Mouse (Mus musculus) stomach, embryonic 14.5 days (tissue): ENCODE data around the gene Kcnj12. TPM values are rescaled to one million over a fixed set of nuclear protein-coding genes. Genes with fewer than 3 reads are reported as not detected.

Source experiments
- ATAC-seq: fragments of 200-750 bp; cut with Nextera tagmentation; 2 replicates; pipeline ENCODE4 v1.8.0; 2017; ENCODE audit warnings: low read depth, moderate TSS enrichment; ENCODE audit not compliant: insufficient number of reproducible peaks, insufficient read depth, low FRiP score
- H3K27ac ChIP-seq: fragments of 300-500 bp; sonication (generic); 2 replicates; pipeline ENCODE4 v1.5.1; 2014; ENCODE audit warnings: mild to moderate bottlenecking, low read length, moderate library complexity, mixed read lengths
- H3K27me3 ChIP-seq: fragments of 300-500 bp; sonication (generic); 2 replicates; pipeline ENCODE4 v1.6.1; 2014; ENCODE audit warnings: low read length, control low read depth, mixed read lengths; ENCODE audit not compliant: control insufficient read depth, insufficient read depth
- H3K36me3 ChIP-seq: fragments of 300-500 bp; sonication (generic); 2 replicates; pipeline ENCODE4 v1.6.1; 2014; ENCODE audit warnings: mild to moderate bottlenecking, control low read depth, low read length, moderate library complexity, mixed read lengths; ENCODE audit not compliant: control insufficient read depth, insufficient read depth
- H3K4me1 ChIP-seq: fragments of 300-500 bp; sonication (generic); 2 replicates; pipeline ENCODE4 v1.6.1; 2014; ENCODE audit warnings: low read length, control low read depth, mixed read lengths; ENCODE audit not compliant: control insufficient read depth, insufficient read depth
- H3K4me2 ChIP-seq: fragments of 300-500 bp; sonication (generic); replicated peaks from 2 replicates; pipeline ENCODE4 v1.6.1; 2014; ENCODE audit warnings: low read depth, low read length, control low read depth
- H3K4me3 ChIP-seq: fragments of 300-500 bp; sonication (generic); 2 replicates; pipeline ENCODE4 v1.5.1; 2014; ENCODE audit warnings: low read depth, low read length, control low read depth
- H3K9ac ChIP-seq: fragments of 300-500 bp; sonication (generic); replicated peaks from 2 replicates; pipeline ENCODE4 v1.6.1; 2014; ENCODE audit warnings: low read depth, mild to moderate bottlenecking, control low read depth, low read length, moderate library complexity, mixed read lengths
- H3K9me3 ChIP-seq: fragments of 300-500 bp; sonication (generic); 2 replicates; pipeline ENCODE4 v1.6.1; 2016; ENCODE audit warnings: low read depth, low read length, control low read depth; ENCODE audit not compliant: control insufficient read depth
- WGBS: fragments of 180-500 bp; shearing (Covaris S2); extraction: QIAGEN DNeasy Blood & Tissue Kit; methylation state at CpG from one replicate; pipeline ENCODE4 v1.1.7; 2014; 5-methylcytosine and 5-hydroxymethylcytosine counted together
- polyA plus RNA-seq: library from polyadenylated mRNA; unstranded; fragments of >200 nt; fragmentation: Nextera tagmentation; extraction: Ambion mirVana; gene quantifications from 2 replicates; pipeline ENCODE4 v1.2.1, GENCODE M21; 2014

The Kcnj12 gene
- polyA plus RNA-seq, 1 experiment from 2014 or later: 0.77 TPM

DNA sequence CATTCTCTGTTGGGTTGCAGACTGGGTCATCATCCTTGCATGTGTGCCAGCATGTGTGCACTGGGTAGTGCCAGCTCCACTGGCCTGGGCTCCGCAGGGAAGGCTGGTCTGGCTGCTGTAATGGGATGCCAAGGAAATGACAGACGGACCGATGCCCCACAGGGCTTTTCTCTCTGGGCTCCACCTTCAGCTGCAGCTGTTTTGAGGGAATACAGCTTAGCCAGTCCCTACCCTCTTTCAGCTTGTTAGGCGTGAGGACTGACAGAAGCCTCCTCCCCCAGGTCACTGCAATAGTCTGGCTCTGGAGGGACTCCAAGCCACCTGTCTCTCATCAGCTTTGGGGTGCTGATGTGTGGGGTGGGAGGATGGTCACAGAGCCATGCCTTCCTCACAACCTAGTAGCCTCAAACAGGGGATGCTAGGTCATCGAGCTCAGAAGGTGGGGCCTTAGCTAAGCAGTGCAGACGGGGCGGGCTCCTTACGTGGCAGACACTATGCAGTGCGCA lies 16.0 kb downstream of the Kcnj12 start:
- no peaks in the 10 kb centered on the region for H3K36me3 ChIP-seq
- no peak overlapping the region for H3K9ac ChIP-seq
- 78% methylated on average over 9 of the region's 9 CpGs for WGBS
- no peaks in the 10 kb centered on the region for H3K9me3 ChIP-seq
- no peak overlapping the region for H3K4me2 ChIP-seq
- H3K4me3 ChIP-seq: no peak overlapping the region
- no peaks in the 10 kb centered on the region for H3K27me3 ChIP-seq
- ATAC-seq: no peak
- no peak overlapping the region for H3K27ac ChIP-seq
- H3K4me1 ChIP-seq: peaks cover 8% of the 10 kb centered on the region; the same call in 1 of the 2 replicates

DNA sequence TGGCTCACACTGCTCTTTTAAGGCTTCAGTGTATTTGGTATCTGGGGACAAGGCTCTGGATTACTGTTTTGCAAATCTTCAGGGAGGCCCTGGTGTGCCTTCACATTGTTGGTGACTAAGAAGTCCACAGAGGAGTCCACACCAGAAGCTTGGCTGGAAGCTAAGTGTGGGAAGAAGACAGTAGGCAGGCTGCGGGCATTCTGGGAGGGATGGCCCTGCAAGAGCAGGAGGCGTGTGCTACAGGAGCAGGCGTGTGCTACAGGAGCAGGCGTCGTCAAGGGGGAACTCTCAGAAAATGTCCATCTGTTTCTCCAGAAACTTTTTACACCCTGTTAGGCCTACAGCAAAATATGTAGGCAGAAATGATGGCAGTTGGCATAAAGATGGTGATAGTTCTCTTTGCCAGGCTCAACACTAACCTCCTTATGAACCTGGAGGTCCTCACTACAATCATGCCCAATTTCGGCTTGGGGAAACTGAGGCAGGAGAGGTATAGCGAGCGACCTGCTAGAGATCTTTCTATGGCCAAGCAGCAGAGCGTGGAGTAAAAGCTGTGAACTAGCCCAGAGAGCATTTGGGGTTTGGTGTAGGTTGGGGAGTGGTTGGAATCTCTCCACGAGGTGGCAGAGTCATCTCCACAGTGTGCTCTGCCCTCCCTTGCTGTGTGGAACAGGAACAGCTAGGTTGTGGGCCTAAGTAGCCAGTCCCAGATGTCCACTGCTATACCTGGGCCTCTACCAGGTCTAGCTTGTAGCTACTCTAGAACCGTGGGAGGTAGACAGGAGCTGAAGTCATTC lies 18.7 kb downstream of the Kcnj12 start:
- no peak for ATAC-seq
- H3K36me3 ChIP-seq: no peaks in the 10 kb centered on the region
- no peak overlapping the region for H3K4me3 ChIP-seq
- no peaks in the 10 kb centered on the region for H3K27me3 ChIP-seq
- H3K9me3 ChIP-seq: no peaks in the 10 kb centered on the region
- 76% methylated on average over 11 of the region's 11 CpGs for WGBS
- peaks cover 8% of the 10 kb centered on the region; the same call in 1 of the 2 replicates for H3K4me1 ChIP-seq
- no peak overlapping the region for H3K4me2 ChIP-seq
- no peak overlapping the region for H3K27ac ChIP-seq
- H3K9ac ChIP-seq: no peak overlapping the region

DNA sequence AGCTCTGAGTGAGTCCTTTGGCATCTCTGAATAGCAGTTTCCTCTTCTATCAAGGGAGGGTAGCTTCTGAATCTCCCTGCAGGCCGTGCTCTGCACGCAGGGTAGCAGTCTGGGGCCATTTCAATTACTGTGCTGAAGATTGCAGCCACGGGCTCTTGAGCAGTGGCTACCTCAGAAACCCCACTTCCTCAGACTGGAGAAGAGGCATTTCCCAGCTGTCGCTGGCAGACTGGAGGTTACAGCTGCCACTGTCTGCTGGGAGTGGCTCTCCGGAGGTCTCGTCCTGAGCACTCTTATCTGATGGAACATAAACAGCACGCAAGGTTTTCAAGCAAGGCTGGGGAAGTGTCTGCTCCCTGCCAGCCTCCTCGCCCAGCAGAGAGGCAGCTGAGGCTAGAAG lies 20.2 kb downstream of the Kcnj12 start:
- Histone ChIP-seq H3K4me3 (no peak overlapping the region), H3K27me3 (no peaks in the 10 kb centered on the region), H3K4me2 (no peak overlapping the region), H3K27ac (no peak overlapping the region), H3K36me3 (no peaks in the 10 kb centered on the region), H3K9ac (no peak overlapping the region), H3K9me3 (no peaks in the 10 kb centered on the region), H3K4me1 (peaks cover 8% of the 10 kb centered on the region; the same call in 1 of the 2 replicates)
- ATAC-seq: no peak
- 3% methylated on average over 8 of the region's 8 CpGs for WGBS

DNA sequence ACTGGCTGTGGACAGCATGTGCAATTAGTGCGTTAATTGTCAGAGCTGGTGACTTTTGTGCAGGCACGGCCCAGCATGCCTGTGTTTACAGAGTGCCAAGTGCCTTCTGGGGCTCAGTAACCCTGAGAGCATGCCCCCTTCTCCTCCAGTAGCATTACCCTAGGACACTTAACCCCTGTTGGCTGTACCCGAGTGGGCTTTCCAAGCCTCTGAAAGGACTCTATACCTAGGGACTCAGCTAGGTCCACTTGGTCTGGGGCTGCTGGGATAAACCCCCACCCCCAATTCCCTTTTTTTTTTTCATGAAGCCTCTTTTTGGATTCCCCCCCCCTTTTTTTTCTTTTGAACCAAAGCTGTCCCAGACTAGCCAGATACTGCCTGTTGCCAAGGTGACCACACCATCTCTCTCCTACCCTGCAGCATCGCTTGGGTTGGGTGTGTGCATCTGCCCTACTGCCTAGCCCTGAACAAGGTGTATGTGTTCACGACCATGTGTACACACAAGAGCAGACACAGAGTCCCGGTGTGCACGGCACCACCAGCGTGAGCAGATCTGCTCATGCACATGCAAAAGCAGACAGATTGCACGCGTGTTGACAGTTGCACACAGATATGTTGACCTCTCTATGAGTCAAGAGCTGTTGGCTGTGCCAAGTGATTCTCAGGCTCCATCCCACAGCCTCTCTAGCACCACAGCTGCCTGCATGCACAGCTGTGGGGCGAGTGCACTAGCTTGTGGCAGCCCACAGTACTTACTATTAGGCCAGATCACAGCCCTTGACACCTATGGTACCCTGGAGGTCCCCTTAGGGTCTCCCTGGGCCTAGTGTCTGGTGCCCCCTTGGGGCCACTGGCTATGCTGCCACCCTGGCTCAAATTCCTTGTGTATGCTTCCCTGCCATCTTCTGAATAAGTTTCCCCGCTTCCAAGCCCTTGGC lies 21.0 kb downstream of the Kcnj12 start:
- Histone ChIP-seq H3K27me3 (no peaks in the 10 kb centered on the region), H3K4me1 (peaks cover 8% of the 10 kb centered on the region; the same call in 1 of the 2 replicates), H3K36me3 (no peaks in the 10 kb centered on the region), H3K4me3 (no peak overlapping the region), H3K27ac (no peak overlapping the region), H3K9me3 (no peaks in the 10 kb centered on the region), H3K4me2 (no peak overlapping the region), H3K9ac (no peak overlapping the region)
- no peak for ATAC-seq
- WGBS: 62% methylated on average over 12 of the region's 12 CpGs

GRCm38 (mm10) chr11:61044741-61045140 lies 22.4 kb downstream of the Kcnj12 start:
- H3K4me2 ChIP-seq: no peak overlapping the region
- no peak overlapping the region for H3K4me3 ChIP-seq
- no peaks in the 10 kb centered on the region for H3K36me3 ChIP-seq
- 88% methylated on average over 5 of the region's 5 CpGs for WGBS
- H3K4me1 ChIP-seq: peaks cover 8% of the 10 kb centered on the region; the same call in 1 of the 2 replicates
- ATAC-seq: no peak
- H3K27ac ChIP-seq: no peak overlapping the region
- H3K27me3 ChIP-seq: no peaks in the 10 kb centered on the region
- no peak overlapping the region for H3K9ac ChIP-seq
- H3K9me3 ChIP-seq: no peaks in the 10 kb centered on the region

GRCm38 (mm10) chr11:61047441-61047840 lies 25.1 kb downstream of the Kcnj12 start:
- Histone ChIP-seq H3K9me3 (no peaks in the 10 kb centered on the region), H3K9ac (no peak overlapping the region), H3K4me1 (peaks cover 5% of the 10 kb centered on the region; the same call in 1 of the 2 replicates), H3K36me3 (no peaks in the 10 kb centered on the region), H3K4me3 (no peak overlapping the region), H3K27me3 (no peaks in the 10 kb centered on the region), H3K4me2 (no peak overlapping the region), H3K27ac (no peak overlapping the region)
- no peak for ATAC-seq
- 85% methylated on average over 5 of the region's 5 CpGs for WGBS

DNA sequence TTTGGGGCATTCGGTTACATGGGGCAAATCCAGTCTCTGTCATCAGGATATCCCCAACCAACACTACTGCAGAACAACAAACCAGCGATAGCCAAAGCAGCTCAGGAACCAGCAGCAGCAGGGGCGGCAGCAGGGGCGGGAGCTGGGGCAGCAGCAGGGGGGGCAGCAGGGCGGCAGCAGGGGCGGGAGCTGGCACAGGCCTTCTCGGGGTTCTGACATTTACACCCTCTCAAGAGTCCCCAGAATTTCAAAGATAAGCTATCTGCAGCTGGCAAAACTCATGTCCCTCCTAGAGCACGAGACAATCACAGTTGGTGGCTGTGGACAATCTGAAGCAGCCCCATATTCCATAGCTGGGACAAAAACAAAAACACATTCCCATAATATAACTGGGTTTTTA lies 28.8 kb downstream of the Kcnj12 start:
- H3K4me1 ChIP-seq: no peaks in the 10 kb centered on the region
- no peak for ATAC-seq
- H3K4me2 ChIP-seq: no peak overlapping the region
- no peaks in the 10 kb centered on the region for H3K36me3 ChIP-seq
- no peak overlapping the region for H3K4me3 ChIP-seq
- no peaks in the 10 kb centered on the region for H3K9me3 ChIP-seq
- H3K9ac ChIP-seq: no peak overlapping the region
- H3K27ac ChIP-seq: no peak overlapping the region
- H3K27me3 ChIP-seq: no peaks in the 10 kb centered on the region
- 30% methylated on average over 8 of the region's 8 CpGs for WGBS

DNA sequence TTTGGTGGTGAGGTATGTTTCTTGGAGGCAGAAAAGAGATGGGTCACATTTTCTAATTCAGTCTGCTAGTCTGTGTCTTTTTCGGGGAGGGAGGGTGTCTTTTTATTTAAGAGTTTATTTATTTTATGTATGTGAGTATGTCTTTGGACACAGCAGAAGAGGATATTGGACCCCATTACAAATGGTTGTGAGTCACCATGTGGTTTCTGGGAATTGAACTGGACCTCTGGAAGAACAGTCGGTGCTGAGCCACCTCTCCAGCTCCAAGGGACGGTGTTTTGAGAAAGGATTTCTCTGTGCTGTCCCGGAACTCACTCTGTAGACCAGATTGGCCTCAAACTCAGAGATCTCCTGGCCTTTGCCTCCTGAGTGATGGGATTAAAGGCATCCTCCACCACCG lies 34.5 kb downstream of the Kcnj12 start:
- 72% methylated on average over 5 of the region's 5 CpGs for WGBS
- H3K9me3 ChIP-seq: no peaks in the 10 kb centered on the region
- H3K27me3 ChIP-seq: no peaks in the 10 kb centered on the region
- no peaks in the 10 kb centered on the region for H3K36me3 ChIP-seq
- no peak overlapping the region for H3K9ac ChIP-seq
- ATAC-seq: no peak
- H3K4me1 ChIP-seq: no peaks in the 10 kb centered on the region
- H3K4me2 ChIP-seq: no peak overlapping the region
- H3K4me3 ChIP-seq: no peak overlapping the region
- no peak overlapping the region for H3K27ac ChIP-seq
